Mouse (Mus musculus): ENCODE results near the gene Rasgef1c. TPM values are rescaled to one million over a fixed set of nuclear protein-coding genes. Genes with fewer than 3 reads are reported as not detected.

The Rasgef1c gene
- total RNA-seq, 2 experiments from 2014 or later, result 0.53 to 0.54 TPM

GRCm38 (mm10) chr11:49919304-49919703, 17.7 kb downstream of the Rasgef1c start:
- DNase-seq (ENCODE audit: low spot score in 2 of 2), result no peak

- DNase-seq (ENCODE audit: low spot score in 2 of 2), result no peak
Measured at GRCm38 (mm10) chr11:49923539-49923938, 21.9 kb downstream of the Rasgef1c start.

- DNase-seq (ENCODE audit: low spot score in 2 of 2), result peak in 1 of 2 experiments; percentile 3
Measured at GRCm38 (mm10) chr11:49926183-49926582, 24.5 kb downstream of the Rasgef1c start.

GRCm38 (mm10) chr11:49927169-49927568, 25.5 kb downstream of the Rasgef1c start:
- DNase-seq (ENCODE audit: low spot score in 2 of 2), result peak in 1 of 2 experiments; percentile 17

GRCm38 (mm10) chr11:49927670-49928069, 26.0 kb downstream of the Rasgef1c start:
- peak in 1 of 2 experiments; percentile 3 for DNase-seq (ENCODE audit: low spot score in 2 of 2)

GRCm38 (mm10) chr11:49931037-49931625, 29.5 kb downstream of the Rasgef1c start:
- peak in 1 of 2 experiments; percentile 8 for DNase-seq (ENCODE audit: low spot score in 2 of 2)

- DNase-seq (ENCODE audit: low spot score in 2 of 2), result no peak
Measured at GRCm38 (mm10) chr11:49931853-49932252, 30.2 kb downstream of the Rasgef1c start.

GRCm38 (mm10) chr11:49933811-49934210, 32.2 kb downstream of the Rasgef1c start:
- DNase-seq (ENCODE audit: low spot score in 2 of 2), result no peak

GRCm38 (mm10) chr11:49934322-49934721, 32.7 kb downstream of the Rasgef1c start:
- DNase-seq (ENCODE audit: low spot score in 2 of 2), result no peak

GRCm38 (mm10) chr11:49936458-49936857, 34.8 kb downstream of the Rasgef1c start:
- no peak for DNase-seq (ENCODE audit: low spot score in 2 of 2)

- no peak for DNase-seq (ENCODE audit: low spot score in 2 of 2)
Measured at GRCm38 (mm10) chr11:49937779-49938178, 36.1 kb downstream of the Rasgef1c start.

- DNase-seq (ENCODE audit: low spot score in 2 of 2), result no peak
Measured at GRCm38 (mm10) chr11:49938258-49939164, 36.9 kb downstream of the Rasgef1c start.

GRCm38 (mm10) chr11:49942841-49943240, 41.2 kb downstream of the Rasgef1c start:
- DNase-seq (ENCODE audit: low spot score in 2 of 2), result no peak

- DNase-seq (ENCODE audit: low spot score in 2 of 2), result no peak
Measured at GRCm38 (mm10) chr11:49943901-49944300, 42.3 kb downstream of the Rasgef1c start.

GRCm38 (mm10) chr11:49945726-49946125, 44.1 kb downstream of the Rasgef1c start:
- no peak for DNase-seq (ENCODE audit: low spot score in 2 of 2)

- no peak for DNase-seq (ENCODE audit: low spot score in 2 of 2)
Measured at GRCm38 (mm10) chr11:49949839-49950238, 48.2 kb downstream of the Rasgef1c start.

GRCm38 (mm10) chr11:49953616-49954015, 52.0 kb downstream of the Rasgef1c start:
- no peak for DNase-seq (ENCODE audit: low spot score in 2 of 2)

GRCm38 (mm10) chr11:49955577-49956261, 54.1 kb downstream of the Rasgef1c start:
- peak; percentile 68 to 74 for DNase-seq (ENCODE audit: low spot score in 2 of 2)

- no peak for DNase-seq (ENCODE audit: low spot score in 2 of 2)
Measured at GRCm38 (mm10) chr11:49958017-49958416, 56.4 kb downstream of the Rasgef1c start.

- peak; percentile 57 to 64 for DNase-seq (ENCODE audit: low spot score in 2 of 2)
Measured at GRCm38 (mm10) chr11:49961098-49961740, 59.6 kb downstream of the Rasgef1c start.

- no peak for DNase-seq (ENCODE audit: low spot score in 2 of 2)
Measured at GRCm38 (mm10) chr11:49965320-49965719, 63.7 kb downstream of the Rasgef1c start.
